Mouse (Mus musculus): Measurements from ENCODE around the gene Hspa12a. TPM values are rescaled to one million over a fixed set of nuclear protein-coding genes. Genes with fewer than 3 reads are reported as not detected.
A peak's percentile ranks its signal among the peaks of the same experiment; 100 is the strongest.

The Hspa12a gene
- total RNA-seq (2021), result 60.8 and 61.8 TPM in 2 replicates
- long read RNA-seq, experiment 1, full-length matches to known transcripts, result 7 of 20 reads
- long read RNA-seq, experiment 1, partial matches to known transcripts, result 3 of 20 reads
- long read RNA-seq, experiment 1, other reads (novel, unspliced or antisense), result 10 of 20 reads
- long read RNA-seq, experiment 2, full-length matches to known transcripts, result 6 of 11 reads
- long read RNA-seq, experiment 2, partial matches to known transcripts, result 0 of 11 reads
- long read RNA-seq, experiment 2, other reads (novel, unspliced or antisense), result 5 of 11 reads

DNA sequence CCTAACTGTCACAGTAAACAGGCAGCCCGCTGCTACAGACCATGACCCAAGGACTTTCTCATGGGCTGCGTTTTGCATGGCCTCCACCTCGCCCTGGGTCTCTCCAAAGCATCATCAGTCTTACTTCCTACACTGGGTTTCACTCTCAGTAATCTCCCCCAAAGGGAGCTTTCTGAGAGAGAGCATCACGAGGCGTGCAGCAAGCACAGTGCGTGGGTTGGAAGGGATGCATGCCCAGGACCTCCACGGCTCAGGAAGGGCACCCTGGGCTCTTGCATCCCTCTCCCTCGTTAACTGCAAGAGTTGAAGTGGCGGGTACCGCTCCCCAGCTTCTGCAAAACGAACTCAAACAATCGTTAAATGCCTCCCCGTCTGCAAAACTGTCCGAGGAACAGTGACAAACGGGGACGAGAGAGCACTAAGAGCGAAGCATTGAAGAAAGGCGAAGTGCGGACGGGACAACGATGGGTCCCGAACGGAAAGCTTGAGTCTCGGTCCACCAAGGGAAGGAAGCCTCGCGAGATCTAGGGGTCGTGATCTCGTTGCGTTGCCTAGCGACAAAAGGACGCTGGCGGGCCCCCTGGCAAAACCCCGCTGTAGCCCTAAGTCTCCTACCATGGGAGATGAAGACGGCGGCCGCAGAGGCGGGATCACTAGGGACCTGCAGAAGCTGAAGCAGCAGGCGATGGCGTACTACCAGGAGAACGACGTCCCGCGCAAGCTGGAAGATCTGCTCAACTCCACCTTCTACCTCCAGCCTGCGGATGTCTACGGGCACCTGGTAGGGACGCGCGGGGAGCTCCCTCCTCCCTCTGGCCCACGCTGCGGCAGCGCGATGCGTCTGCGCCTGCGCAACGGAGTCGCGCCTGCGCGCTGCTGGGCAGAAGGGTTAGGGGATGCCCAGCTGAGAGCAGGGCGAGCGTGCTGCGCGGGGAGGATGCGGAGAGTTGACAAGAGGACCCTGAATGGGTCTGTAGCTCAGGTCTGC is at the start of gene Hspa12a, which contains the start of gene Eno4:
Gene Hspa12a, minus strand, starts transcription at position 814 of the 988 bp plus-strand sequence.
Gene Eno4, plus strand, starts transcription at position 585 of the 988 bp plus-strand sequence.
- DNase-seq, result peak; percentile 95

GRCm38 (mm10) chr19:58981571-58981970 is 38.1 kb upstream of the Hspa12a start:
- DNase-seq, result no peak

GRCm38 (mm10) chr19:58980056-58980440 is 36.6 kb upstream of the Hspa12a start:
- no peak for DNase-seq

- peak; percentile 68 for DNase-seq
These were observed 36.1 kb upstream of the Hspa12a start for GRCm38 (mm10) chr19:58979436-58980055.

GRCm38 (mm10) chr19:58978401-58979171 is 35.1 kb upstream of the Hspa12a start:
- DNase-seq, result peak; percentile 48

DNA sequence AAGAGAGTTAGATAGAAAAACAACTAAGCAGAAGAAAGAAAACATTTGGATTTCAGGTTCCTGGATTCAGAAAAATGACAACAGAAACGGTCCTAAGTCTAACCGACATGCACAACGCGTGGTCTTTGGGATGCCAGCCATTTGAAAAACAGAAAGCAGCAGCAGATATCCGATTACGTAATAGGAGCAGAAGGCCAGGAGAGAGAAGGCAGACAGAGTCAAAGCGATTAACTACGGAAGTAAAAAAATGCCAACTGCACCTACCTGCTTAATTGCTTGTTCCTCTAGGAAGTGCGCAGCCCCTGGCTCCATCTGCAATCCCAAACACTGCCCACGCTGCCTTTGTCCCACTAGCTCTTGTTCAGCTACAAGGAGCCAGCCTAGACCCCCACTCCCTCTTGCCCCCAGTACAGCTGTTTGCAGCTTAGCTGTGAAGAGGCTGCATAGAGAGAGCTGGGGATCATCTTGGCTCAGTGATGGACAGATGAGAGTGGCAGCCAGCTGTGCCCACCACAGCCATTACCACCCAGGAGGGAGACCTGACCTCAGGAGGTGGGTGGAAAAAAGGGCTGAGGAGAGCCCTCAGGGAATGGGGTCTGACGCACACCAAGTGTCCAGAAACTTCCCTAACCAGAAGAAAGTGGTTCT is 31.9 kb upstream of the Hspa12a start:
- DNase-seq, result no peak

DNA sequence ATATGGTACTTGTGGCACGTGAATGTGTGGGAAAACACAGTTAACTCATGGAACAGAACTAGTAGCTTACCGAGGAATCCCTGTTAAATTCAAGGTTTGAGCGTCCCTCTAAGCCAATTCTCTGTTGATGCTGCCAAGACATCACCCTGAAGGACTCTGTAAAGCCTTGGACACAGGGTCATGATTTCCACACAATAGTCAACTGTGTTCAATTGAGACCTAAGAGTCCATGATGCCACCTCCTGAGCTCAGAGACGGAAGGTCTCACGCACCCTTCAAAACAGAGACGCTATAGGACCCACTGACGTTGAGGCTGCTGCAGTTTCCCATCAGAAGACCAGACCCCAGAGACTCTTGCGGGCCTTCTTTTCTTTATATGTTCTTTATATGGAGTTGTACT is 30.7 kb upstream of the Hspa12a start:
- peak; percentile 27 for DNase-seq

GRCm38 (mm10) chr19:58970826-58971225 is 27.4 kb upstream of the Hspa12a start:
- DNase-seq, result no peak

- no peak for DNase-seq
These were observed 25.5 kb upstream of the Hspa12a start for GRCm38 (mm10) chr19:58968731-58969506.

- DNase-seq, result no peak
These were observed 19.6 kb upstream of the Hspa12a start for GRCm38 (mm10) chr19:58963011-58963410.

DNA sequence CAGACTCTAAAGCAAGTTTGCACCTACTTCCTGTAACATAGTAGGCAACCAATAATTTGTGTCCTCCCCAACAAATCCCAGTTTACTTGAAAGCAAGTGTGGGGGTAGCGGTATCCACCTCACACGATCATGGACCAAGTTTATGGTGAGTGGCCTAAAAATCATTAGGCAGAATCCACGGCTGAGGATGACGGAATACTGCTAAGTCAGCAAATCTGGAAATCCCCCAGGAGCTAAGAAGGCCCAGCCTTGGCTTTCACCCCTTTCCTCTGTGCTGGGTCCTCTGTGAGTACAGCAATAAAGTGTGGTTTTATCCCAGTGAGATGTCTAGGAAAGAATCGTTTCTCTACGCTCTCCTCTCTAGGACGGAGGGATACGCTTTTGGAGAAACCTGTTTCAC is 11.3 kb upstream of the Hspa12a start:
- no peak for DNase-seq

- DNase-seq, result no peak
These were observed 8.8 kb upstream of the Hspa12a start for GRCm38 (mm10) chr19:58952236-58952635.

DNA sequence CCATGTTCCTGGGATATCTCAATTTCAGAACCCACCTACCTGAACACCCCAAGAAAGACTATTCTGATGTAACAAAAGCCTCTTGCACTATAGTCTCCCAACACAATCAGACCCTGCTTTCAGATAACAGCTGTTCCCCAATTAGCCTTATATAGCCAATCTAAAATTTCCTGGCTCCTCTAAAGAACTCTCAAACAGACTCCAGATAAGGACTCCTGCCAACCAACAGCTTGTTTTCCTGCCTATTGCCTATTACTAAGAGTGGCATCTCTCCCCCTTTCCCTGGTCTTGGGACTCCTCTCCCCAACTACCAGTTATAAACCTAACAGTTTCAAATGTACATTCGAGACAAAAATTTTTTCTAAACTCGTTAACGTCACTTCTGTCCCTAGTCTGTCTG is 8.1 kb upstream of the Hspa12a start:
- DNase-seq, result no peak

DNA sequence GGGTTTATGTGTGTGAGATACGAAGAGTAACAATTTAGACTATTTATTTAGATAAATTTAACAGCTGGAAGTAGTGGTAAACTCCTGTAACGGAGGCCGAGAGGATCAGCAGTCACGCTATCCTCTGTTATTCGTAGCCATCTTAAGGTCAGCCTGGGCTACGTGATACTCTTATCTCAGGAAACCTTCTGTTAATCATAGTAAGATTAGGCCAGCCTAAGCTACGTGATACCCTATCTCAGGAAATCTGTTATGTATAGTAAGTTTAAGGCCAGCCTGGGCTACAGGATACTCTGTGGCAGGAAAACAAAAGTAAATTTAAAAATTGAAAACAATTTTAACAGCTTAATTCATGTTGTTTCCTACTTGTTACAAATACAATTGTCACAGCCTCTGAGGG is 2.5 kb upstream of the Hspa12a start:
- DNase-seq, result no peak

DNA sequence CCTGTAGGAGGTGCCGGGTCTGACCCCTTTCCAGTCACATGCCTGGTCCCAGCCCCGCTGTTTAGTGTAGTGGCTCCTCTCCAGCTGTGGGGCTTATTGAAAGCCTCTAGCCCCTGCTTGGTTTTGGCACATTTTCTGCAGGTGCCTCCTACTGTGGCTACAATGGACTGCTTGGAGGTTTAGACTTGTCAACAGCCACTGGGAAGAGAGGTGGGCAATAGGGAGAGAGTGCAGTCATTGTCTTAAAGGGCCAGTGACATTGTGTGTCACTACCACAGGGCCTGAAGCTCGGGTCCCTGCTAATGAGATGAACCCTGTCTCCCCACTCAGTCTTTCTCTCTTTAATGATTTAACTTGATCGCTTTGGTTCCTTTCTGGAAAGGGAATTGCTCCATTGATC is 10.4 kb downstream of the Hspa12a start:
- DNase-seq, result no peak

DNA sequence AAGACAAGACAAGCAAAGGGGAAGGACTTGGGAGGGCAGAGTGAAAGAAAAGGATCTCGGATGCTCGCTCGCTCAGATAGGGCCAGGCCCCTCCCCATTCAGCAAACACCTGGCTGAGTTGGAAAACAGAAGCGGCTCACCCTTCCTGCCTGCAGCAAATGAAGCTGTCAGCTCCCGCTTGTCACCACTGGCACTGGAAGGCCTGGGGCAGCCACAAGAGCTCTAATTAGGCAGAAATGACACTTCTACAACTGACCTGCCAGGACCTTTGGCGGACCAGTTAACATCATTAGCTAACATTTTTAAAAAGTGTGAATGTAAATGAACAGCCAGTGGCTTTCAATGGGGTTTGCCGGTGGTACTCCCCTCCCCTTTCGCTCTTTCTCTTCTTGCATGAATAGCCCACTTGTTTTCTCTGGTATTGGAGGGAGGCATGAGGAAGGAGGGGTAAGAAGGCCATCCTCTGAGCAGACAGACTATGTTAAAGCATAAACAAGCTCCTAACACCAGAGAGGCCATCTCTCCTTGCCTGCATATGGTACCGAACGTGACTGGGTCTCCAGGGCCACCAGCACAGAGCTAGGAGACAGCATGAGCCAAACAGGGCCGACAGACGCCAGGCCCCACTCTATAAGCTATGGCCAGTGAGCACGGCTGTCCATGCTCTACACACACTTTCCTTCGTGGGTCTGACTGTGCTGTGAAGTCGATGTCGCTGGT is 12.2 kb downstream of the Hspa12a start:
- no peak for DNase-seq

DNA sequence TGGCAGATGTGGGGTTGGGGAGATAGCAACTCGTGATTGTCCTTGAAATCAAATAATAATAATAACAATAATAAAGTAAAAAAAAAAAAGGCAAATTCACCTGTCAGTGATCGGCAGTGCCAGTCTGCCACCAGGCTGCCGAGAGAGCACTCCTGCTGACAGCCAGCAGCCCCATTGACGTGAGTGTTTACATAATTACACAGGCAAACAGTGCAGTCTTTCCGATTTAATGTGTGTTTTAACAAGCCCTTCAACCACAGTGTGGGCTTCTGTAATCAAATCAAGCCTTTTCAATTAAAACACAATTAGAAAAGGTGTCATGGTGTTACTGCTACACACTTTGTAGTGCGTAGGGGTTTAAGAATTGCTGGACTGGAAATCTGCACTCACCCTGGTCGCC is 24.3 kb downstream of the Hspa12a start:
- DNase-seq, result no peak

DNA sequence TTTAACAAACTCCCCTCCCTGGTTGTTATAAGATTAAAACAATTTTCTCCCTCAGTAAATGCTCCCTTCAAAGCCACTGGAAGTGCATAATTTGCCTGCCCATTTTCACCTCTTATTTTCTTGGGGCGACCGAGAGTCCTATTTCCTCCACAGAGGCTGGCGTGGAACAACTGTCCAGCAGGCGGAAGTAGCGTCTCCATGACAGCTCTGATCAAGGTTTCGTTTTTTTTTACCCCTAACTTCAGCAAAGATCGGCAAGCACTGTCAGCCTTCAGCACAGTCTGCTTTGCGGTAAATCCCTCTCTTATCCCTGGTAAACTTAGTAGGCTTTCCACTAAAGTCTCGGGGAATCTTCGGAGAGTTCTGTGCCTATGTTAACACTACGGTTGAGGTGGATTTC is 24.9 kb downstream of the Hspa12a start:
- peak; percentile 29 for DNase-seq

GRCm38 (mm10) chr19:58913301-58913700 is 30.2 kb downstream of the Hspa12a start:
- DNase-seq, result no peak

DNA sequence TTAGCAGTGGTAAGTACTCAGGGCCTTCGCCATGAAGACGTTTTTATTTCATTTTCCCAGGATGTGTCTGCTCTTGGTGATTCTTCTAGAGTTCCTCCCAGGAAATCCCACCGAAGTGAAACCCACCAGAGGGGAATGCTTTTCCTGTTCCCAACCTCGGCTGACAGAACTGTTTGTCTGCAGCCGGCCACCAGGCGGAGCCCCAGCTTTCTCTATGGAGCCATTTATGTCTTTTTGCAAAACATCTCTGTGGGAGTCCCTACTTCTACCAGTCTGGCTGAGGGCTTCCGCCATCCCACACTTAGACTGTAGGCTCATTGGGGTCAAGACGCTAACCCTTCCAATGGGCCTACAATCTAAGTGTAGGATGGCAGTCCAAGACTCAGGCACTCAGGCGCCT is 32.1 kb downstream of the Hspa12a start:
- DNase-seq, result peak; percentile 80

Measured in adrenal gland, postnatal 14 days (tissue).